Mouse (Mus musculus) testis, adult 2 months (tissue): Measurements from ENCODE around the gene Gimap1. TPM values are rescaled to one million over a fixed set of nuclear protein-coding genes. Genes with fewer than 3 reads are reported as not detected.
A peak's percentile ranks its signal among the peaks of the same experiment; 100 is the strongest.

ENCODE experiments used
- H3K27ac ChIP-seq: fragments of 200-500 bp; 2 replicates; pipeline ENCODE4 v1.5.1; 2012; ENCODE audit warnings: low read depth, low read length; ENCODE audit not compliant: control insufficient read depth, insufficient read depth
- H3K27me3 ChIP-seq: fragments of 200-500 bp; 2 replicates; pipeline ENCODE4 v1.6.1; 2012; ENCODE audit warnings: mild to moderate bottlenecking, low read length, moderate library complexity; ENCODE audit not compliant: control insufficient read depth, insufficient read depth
- H3K36me3 ChIP-seq: fragments of 200-500 bp; 2 replicates; pipeline ENCODE4 v1.6.1; 2012; ENCODE audit warnings: mild to moderate bottlenecking, low read length; ENCODE audit not compliant: control insufficient read depth, insufficient read depth
- H3K4me1 ChIP-seq: fragments of 200-500 bp; 2 replicates; pipeline ENCODE4 v1.6.1; 2012; ENCODE audit warnings: low read length; ENCODE audit not compliant: control insufficient read depth, insufficient read depth
- H3K4me3 ChIP-seq: fragments of 200-500 bp; 2 replicates; pipeline ENCODE4 v1.5.1; 2012; ENCODE audit warnings: low read depth, mild to moderate bottlenecking, low read length, moderate library complexity, mixed read lengths; ENCODE audit not compliant: control insufficient read depth
- CTCF ChIP-seq: fragments of 200-500 bp; IDR thresholded peaks from 2 replicates; pipeline ENCODE4 v1.5.1; 2012; ENCODE audit warnings: low read depth, mild to moderate bottlenecking, inconsistent platforms, low read length, moderate library complexity; ENCODE audit not compliant: control insufficient read depth, insufficient read depth, insufficient replicate concordance
- POLR2A ChIP-seq: fragments of 200-500 bp; IDR thresholded peaks from 2 replicates; pipeline ENCODE4 v1.6.1; 2012; ENCODE audit warnings: low read depth, mild to moderate bottlenecking, inconsistent platforms, low read length, moderate library complexity; ENCODE audit not compliant: control insufficient read depth
- polyA plus RNA-seq: library from polyadenylated mRNA; depleted of rRNA; stranded (reverse); fragments of >200 nt; gene quantifications from 2 replicates; pipeline ENCODE4 v1.2.3, GENCODE M21; 2012

Gimap1 gene
- polyA plus RNA-seq, 1 experiment, result 0.31 TPM

DNA sequence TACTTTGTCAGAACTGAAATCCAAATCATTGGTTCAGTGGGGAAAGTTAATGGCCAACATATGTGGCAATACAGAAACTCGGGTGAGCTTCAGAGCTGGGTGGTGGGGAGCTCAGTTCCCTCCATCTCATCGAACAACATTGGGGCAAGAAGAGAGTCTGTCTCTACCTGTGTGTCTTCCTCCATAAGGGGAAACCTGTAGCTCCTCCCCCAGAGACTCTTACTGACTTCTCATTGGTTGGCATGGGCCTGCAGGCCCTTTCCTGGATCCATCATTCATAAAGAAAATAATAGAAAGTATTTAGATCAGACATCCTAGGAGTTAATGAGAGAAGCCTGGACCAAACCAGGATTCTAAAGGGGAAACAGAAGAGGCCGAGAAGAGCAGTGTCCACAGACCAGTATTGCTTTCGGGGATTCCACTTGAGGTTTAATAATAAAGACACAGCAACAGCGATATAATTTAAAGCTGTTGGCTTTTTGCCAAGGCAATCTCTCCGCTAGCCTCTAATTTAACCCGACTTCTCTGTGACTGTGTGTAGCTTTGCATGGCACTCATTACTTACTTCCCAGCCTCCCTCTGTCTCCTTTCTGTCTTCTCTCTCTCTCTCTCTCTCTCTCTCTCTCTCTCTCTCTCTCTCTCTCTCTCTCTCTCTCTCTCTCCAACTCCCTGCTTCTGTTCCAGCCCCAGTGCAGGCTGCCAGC, 24.9 kb downstream of the Gimap1 start:
- Histone ChIP-seq H3K27ac (no peak overlapping the region), H3K36me3 (no peaks in the 10 kb centered on the region), H3K27me3 (no peaks in the 10 kb centered on the region), H3K4me3 (no peak overlapping the region; the same call in 1 of the 2 replicates), H3K4me1 (no peaks in the 10 kb centered on the region)
- TF ChIP-seq CTCF (no peak), POLR2A (no peak)

- TF ChIP-seq POLR2A, result no peak
- no peak for TF ChIP-seq CTCF
- Histone ChIP-seq H3K36me3 (no peaks in the 10 kb centered on the region), H3K27ac (no peak overlapping the region), H3K4me3 (no peak overlapping the region), H3K27me3 (no peaks in the 10 kb centered on the region), H3K4me1 (no peaks in the 10 kb centered on the region)
These were observed 25.6 kb downstream of the Gimap1 start for GRCm38 (mm10) chr6:48764496-48764895.

GRCm38 (mm10) chr6:48768178-48768869, 29.5 kb downstream of the Gimap1 start:
- H3K4me1 ChIP-seq, result no peaks in the 10 kb centered on the region
- no peak overlapping the region for H3K27ac ChIP-seq
- TF ChIP-seq CTCF (no peak), POLR2A (no peak)
- no peaks in the 10 kb centered on the region for H3K27me3 ChIP-seq
- H3K36me3 ChIP-seq, result no peaks in the 10 kb centered on the region
- H3K4me3 ChIP-seq, result no peak overlapping the region

DNA sequence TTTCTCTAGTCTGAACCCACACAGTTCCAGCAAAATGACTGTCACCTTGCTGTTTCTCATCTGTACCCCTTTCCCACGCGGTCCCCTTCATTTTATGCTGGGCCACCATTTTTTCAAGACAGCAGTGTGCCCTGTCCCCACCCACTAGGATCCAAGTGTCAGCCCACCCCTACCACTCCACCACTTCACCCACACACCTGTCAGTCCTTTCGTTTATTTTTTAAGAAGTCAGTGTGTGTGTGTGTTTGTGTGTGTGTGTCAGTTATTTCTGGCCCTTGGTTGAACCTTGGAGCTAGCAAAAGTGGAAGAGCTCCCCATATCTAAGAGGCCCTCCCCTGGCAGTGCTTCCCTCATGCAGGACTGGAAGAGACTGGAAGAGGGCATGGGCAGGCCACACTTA, 30.1 kb downstream of the Gimap1 start:
- Histone ChIP-seq H3K27ac (no peak overlapping the region), H3K27me3 (no peaks in the 10 kb centered on the region), H3K4me1 (no peaks in the 10 kb centered on the region), H3K36me3 (no peaks in the 10 kb centered on the region), H3K4me3 (no peak overlapping the region)
- TF ChIP-seq CTCF (no peak), POLR2A (no peak)

DNA sequence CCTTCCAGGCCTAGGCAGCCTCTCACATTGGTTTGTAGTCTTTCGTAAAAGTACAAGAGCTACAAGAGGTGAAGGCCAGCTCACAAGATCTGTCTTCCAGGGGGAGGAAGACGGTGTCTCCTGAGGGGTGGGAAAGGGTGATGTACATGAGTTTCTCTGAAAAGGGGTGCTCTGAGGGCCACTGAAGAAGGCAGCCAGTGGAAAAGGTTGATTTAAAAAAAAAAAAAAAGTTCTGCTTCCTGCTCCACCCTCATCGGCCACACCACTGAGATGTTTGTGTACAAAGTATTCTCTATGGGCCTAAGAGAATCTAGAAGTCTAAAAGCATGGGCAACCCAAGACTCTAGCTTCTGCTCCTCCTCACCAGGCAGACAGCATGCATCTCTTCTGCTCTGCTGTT, 31.8 kb downstream of the Gimap1 start, which contains the start of gene Gimap3:
Gene Gimap3 (minus strand): TSS at position 156 of the 400 bp plus-strand sequence.
- H3K4me1 ChIP-seq, result no peaks in the 10 kb centered on the region
- no peak within 1 kb of the TSS for H3K4me3 ChIP-seq
- no peak within 1 kb of the TSS for H3K27ac ChIP-seq

GRCm38 (mm10) chr6:48772030-48772429, 33.2 kb downstream of the Gimap1 start:
- Histone ChIP-seq H3K27me3 (no peaks in the 10 kb centered on the region), H3K27ac (no peak overlapping the region), H3K4me1 (no peaks in the 10 kb centered on the region), H3K4me3 (no peak overlapping the region), H3K36me3 (no peaks in the 10 kb centered on the region)
- TF ChIP-seq CTCF (peak; percentile 83; the same call in 1 of the 2 replicates), POLR2A (no peak)

More for the DNA sequence above, 31.8 kb downstream of the Gimap1 start, which contains the start of gene Gimap3:
- no peaks in the 10 kb centered on the region for H3K27me3 ChIP-seq
- H3K36me3 ChIP-seq, result no peaks in the 10 kb centered on the region
- no peak for TF ChIP-seq POLR2A
- no peak for TF ChIP-seq CTCF

GRCm38 (mm10) chr6:48784406-48784805, 45.6 kb downstream of the Gimap1 start:
- H3K27me3 ChIP-seq, result no peaks in the 10 kb centered on the region
- no peaks in the 10 kb centered on the region for H3K36me3 ChIP-seq
- no peak for TF ChIP-seq CTCF
- no peak for TF ChIP-seq POLR2A
- H3K4me1 ChIP-seq, result no peaks in the 10 kb centered on the region
- H3K4me3 ChIP-seq, result no peak overlapping the region
- no peak overlapping the region for H3K27ac ChIP-seq

DNA sequence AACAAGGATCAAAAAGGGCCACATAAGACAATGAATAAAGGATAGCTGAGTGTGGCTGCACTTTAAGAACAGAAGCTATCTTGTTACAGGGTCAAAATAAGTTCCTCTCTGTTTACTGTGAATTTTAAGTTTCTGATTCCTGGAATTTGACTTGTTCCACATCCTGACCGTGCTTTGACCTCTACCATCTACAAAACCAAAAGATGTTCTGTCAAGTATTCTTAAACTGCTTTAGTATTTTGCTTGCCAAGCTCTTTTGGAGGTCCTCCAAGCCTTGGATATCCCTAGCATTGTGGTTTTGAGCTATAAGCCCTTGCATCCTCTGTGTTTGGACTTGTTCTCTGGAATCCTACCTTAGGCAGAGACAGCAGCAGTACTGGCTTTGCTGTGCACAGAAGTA, 46.3 kb downstream of the Gimap1 start:
- no peak for TF ChIP-seq CTCF
- no peak for TF ChIP-seq POLR2A
- no peaks in the 10 kb centered on the region for H3K4me1 ChIP-seq
- H3K36me3 ChIP-seq, result no peaks in the 10 kb centered on the region
- no peaks in the 10 kb centered on the region for H3K27me3 ChIP-seq
- H3K27ac ChIP-seq, result no peak overlapping the region
- no peak overlapping the region for H3K4me3 ChIP-seq
